Mouse (Mus musculus): ENCODE measurements at regions not wholly inside any gene's neighbourhood (a gene's known extent, or its start where the extent isn't known, plus 50 kb on each side); places are given as distances from the start of the nearest gene placed in this dataset.

GRCm38 (mm10) chr6:135433753-135434152 lies 71.4 kb downstream of the Emp1 start:
- no peak for DNase-seq (ENCODE audit: low spot score in 2 of 2)

GRCm38 (mm10) chr6:135436315-135436714 lies 74.0 kb downstream of the Emp1 start:
- no peak for DNase-seq (ENCODE audit: low spot score in 2 of 2)

- no peak for DNase-seq (ENCODE audit: low spot score in 2 of 2)
These were observed 75.9 kb downstream of the Emp1 start for GRCm38 (mm10) chr6:135438271-135438670.

GRCm38 (mm10) chr6:135441126-135441871 lies 79.0 kb downstream of the Emp1 start:
- no peak for DNase-seq (ENCODE audit: low spot score in 2 of 2)

GRCm38 (mm10) chr6:135444661-135445060 lies 82.3 kb downstream of the Emp1 start:
- DNase-seq (ENCODE audit: low spot score in 2 of 2): peak; percentile 53 to 79

- DNase-seq (ENCODE audit: low spot score in 2 of 2): no peak
These were observed 82.7 kb downstream of the Emp1 start for GRCm38 (mm10) chr6:135445070-135445469.

- no peak for DNase-seq (ENCODE audit: low spot score in 2 of 2)
These were observed 85.5 kb downstream of the Emp1 start for GRCm38 (mm10) chr6:135447801-135448200.

- no peak for DNase-seq (ENCODE audit: low spot score in 2 of 2)
These were observed 86.9 kb downstream of the Emp1 start for GRCm38 (mm10) chr6:135449228-135449627.

GRCm38 (mm10) chr6:135450573-135450972 lies 88.2 kb downstream of the Emp1 start:
- DNase-seq (ENCODE audit: low spot score in 2 of 2): no peak

GRCm38 (mm10) chr6:135451165-135451797 lies 88.9 kb downstream of the Emp1 start:
- DNase-seq (ENCODE audit: low spot score in 2 of 2): no peak

GRCm38 (mm10) chr6:135453041-135453440 lies 90.7 kb downstream of the Emp1 start:
- DNase-seq (ENCODE audit: low spot score in 2 of 2): no peak

GRCm38 (mm10) chr6:135472495-135472894 lies 110.2 kb downstream of the Emp1 start:
- no peak for DNase-seq (ENCODE audit: low spot score in 2 of 2)

GRCm38 (mm10) chr6:135473146-135473545 lies 110.8 kb downstream of the Emp1 start:
- no peak for DNase-seq (ENCODE audit: low spot score in 2 of 2)

GRCm38 (mm10) chr6:135488795-135489194 lies 126.5 kb downstream of the Emp1 start:
- DNase-seq (ENCODE audit: low spot score in 2 of 2): no peak

GRCm38 (mm10) chr6:135493983-135494382 lies 131.6 kb downstream of the Emp1 start:
- DNase-seq (ENCODE audit: low spot score in 2 of 2): no peak

- peak; percentile 53 to 55 for DNase-seq (ENCODE audit: low spot score in 2 of 2)
These were observed 133.5 kb downstream of the Emp1 start for GRCm38 (mm10) chr6:135495841-135496240.

- DNase-seq (ENCODE audit: low spot score in 2 of 2): no peak
These were observed 136.2 kb downstream of the Emp1 start for GRCm38 (mm10) chr6:135498592-135498991.

- no peak for DNase-seq (ENCODE audit: low spot score in 2 of 2)
These were observed 138.0 kb downstream of the Emp1 start for GRCm38 (mm10) chr6:135500381-135500780.

GRCm38 (mm10) chr6:135501791-135502190 lies 139.4 kb downstream of the Emp1 start:
- DNase-seq (ENCODE audit: low spot score in 2 of 2): no peak

- DNase-seq (ENCODE audit: low spot score in 2 of 2): no peak
These were observed 140.1 kb downstream of the Emp1 start for GRCm38 (mm10) chr6:135502405-135502804.

- DNase-seq (ENCODE audit: low spot score in 2 of 2): no peak
These were observed 156.5 kb downstream of the Emp1 start for GRCm38 (mm10) chr6:135518710-135519437.

GRCm38 (mm10) chr6:135519438-135519803 lies 157.1 kb downstream of the Emp1 start:
- no peak for DNase-seq (ENCODE audit: low spot score in 2 of 2)

GRCm38 (mm10) chr6:135520868-135521267 lies 158.5 kb downstream of the Emp1 start:
- DNase-seq (ENCODE audit: low spot score in 2 of 2): no peak

All from heart, adult 9 months (tissue).